Mouse (Mus musculus) kidney, adult 18-20 months (tissue): ENCODE measurements around the gene Tm9sf3.
"Not testable (repeated sequence)": the region's sequence is repeated elsewhere in the genome, so short reads cannot be mapped to it uniquely, and the experiment has no call there.

Experiments
- DNase-seq: peaks from one replicate; pipeline ENCODE4 v3.0.0; 2021

Tm9sf3 gene

GRCm38 (mm10) chr19:41263630-41264295, at the start of gene Tm9sf3:
Tm9sf3 (minus strand) TSS chr19:41263997.
- DNase-seq: peak; percentile 88

DNA sequence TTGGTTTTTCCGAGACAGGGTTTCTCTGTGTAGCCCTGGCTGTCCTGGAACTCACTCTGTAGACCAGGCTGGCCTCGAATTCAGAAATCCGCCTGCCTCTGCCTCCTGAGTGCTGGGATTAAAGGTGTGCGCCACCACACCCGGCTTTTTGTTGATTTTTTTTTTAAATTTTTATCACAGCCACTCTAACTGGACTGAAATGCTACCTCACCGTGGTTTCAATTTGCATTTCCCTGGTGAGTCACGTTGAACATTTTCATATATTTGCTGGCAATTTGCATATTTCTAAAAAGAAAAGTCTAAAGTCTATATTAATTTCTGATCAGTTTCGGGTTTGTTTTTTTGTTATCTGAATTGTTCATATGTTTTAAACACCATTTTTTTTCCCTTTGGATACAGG, 48.8 kb upstream of the Tm9sf3 start:
- DNase-seq: not testable (repeated sequence)

DNA sequence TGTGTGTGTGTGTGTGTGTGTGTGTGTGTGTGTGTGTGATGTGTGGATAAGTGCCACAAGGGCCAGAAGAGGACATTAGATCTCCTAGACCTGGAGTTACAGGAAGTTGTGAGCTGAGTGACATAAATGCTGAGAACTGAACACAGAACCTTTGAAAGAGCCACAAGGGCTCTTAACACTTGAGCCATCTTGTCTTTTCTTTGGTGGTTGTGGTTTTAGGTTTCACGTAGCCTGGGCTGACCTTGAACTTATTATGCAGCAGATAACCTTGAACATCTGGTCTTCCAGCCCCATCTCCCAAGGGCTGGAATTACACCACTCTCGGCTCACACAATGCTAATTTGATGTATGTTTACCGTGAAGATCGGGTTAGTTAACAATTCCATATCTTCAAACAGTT, 48.2 kb upstream of the Tm9sf3 start:
- no peak for DNase-seq

GRCm38 (mm10) chr19:41310971-41311703, 47.3 kb upstream of the Tm9sf3 start:
- DNase-seq: no peak

GRCm38 (mm10) chr19:41303933-41304332, 40.1 kb upstream of the Tm9sf3 start:
- DNase-seq: no peak

DNA sequence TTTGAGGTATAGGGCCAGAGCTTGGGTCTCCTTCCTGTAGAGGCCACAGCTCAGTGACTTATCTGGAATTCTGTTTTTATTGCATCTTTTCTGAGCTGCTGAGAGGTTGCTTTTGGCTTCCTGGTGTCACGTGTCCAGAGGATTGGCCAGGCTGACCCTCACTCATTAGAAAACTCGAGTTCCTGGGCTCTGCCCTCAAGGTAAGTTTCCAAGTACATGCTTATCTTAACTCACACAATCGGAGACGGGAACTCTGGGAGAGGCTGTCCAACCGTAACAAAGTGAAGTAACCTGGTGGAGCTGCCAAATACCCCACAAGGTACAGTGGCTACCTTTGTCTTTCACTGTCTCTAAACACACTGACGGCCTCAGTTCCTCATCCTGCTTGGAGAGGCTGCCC, 39.6 kb upstream of the Tm9sf3 start:
- no peak for DNase-seq

- DNase-seq: no peak
Observed at GRCm38 (mm10) chr19:41301856-41302255, 38.1 kb upstream of the Tm9sf3 start.

DNA sequence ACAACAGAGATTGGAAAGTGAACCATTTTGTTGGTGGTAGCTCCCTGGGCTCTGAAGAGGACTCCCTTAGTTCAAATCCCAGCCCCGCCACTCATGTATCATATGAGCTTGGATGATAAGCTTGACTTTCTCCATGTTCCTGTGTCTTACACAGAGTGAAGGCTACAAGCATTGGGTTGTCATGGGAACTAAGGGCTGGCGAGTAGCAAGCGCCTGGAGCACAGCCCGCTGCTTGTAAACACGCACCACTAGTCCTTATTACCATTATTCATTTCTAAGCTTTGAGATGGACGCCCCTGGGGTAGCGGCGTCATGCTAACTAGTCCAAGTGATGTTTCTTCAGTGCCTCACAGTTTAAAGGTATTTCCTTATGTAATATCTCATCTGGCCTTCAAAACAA, 35.6 kb upstream of the Tm9sf3 start:
- DNase-seq: no peak

GRCm38 (mm10) chr19:41290952-41291619, 27.3 kb upstream of the Tm9sf3 start:
- no peak for DNase-seq

GRCm38 (mm10) chr19:41288568-41288967, 24.8 kb upstream of the Tm9sf3 start:
- no peak for DNase-seq

DNA sequence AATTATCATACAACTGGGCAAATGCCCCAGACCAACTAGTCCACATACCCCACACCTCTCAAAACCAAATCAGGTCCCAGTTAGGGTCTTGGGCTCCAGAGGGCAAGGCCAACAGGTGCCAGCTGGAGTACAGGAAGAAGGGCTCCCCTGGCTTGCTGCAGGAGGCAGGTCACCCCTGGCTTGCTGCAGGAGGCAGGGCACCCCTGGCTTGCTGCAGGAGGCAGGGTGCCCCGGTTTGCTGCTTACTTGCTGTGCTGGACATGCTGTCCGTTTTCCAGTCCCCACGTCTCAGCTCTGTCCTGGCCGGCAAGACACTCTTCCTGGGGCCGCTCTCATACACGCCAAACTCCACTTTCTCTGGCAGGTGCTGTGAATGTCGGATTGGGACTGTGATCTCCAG, 23.4 kb upstream of the Tm9sf3 start:
- DNase-seq: no peak

GRCm38 (mm10) chr19:41284515-41284914, 20.7 kb upstream of the Tm9sf3 start:
- DNase-seq: no peak

DNA sequence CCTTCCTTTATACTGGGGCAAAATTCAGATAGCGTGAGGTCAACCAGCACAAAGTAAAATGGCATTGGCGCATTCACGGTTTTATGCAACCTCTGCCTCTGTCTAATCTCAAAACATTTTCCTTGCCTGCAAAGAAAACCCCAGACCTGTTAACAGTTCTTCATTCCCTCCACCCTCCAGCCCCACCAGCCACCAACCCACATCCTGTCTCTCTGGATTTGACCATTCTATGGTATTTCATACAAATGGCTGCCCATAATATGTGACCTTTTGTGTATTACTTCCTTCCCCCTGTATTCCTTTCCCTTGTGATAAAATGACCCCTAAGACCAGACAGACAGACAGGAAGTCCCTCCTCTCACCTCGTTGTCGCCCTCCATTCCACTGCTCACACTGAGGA, 18.9 kb upstream of the Tm9sf3 start:
- DNase-seq: no peak

- DNase-seq: no peak
Observed at GRCm38 (mm10) chr19:41282216-41282615, 18.4 kb upstream of the Tm9sf3 start.

- DNase-seq: no peak
Observed at GRCm38 (mm10) chr19:41279724-41280244, 16.0 kb upstream of the Tm9sf3 start.

DNA sequence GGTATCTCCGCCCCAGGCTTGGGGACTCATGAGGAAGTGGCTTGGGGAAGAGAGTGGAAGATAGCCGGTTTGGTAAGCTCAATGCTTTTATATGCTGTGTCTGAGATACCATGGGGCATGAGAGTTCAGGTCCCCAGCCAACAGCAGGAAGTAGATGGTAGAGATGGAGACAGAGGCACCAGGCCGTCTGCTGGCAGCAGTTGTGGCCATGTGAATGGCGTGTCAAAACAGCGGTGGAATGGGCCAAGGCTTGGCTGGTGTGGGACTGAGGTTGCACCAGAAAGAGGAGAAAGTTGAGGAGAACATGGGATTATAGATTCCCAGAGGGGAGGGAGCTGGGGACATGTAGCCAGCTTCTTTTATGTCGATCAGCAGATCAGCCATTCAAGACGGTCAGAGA, 14.8 kb upstream of the Tm9sf3 start:
- DNase-seq: no peak

DNA sequence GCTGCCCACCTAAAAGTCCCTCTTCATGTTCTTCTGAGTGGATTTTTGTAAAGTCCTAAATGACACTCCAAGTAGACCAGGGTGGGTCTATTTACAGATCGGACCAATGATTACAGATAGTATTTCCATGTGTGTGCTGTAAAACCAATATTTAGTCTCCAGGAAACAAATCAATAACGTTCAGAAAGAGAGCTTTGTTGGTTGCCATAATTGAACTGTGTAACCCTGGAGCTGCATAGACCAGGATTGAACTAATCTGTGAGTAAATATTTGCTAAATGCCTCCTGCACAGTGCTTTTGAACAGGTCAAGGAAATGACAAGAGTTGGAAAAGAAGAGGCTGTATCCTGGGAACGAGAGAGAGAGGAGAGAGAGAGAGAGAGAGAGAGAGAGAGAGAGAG, 11.8 kb upstream of the Tm9sf3 start:
- DNase-seq: no peak

- no peak for DNase-seq
Observed at GRCm38 (mm10) chr19:41270906-41271305, 7.1 kb upstream of the Tm9sf3 start.

GRCm38 (mm10) chr19:41270151-41270727, 6.4 kb upstream of the Tm9sf3 start:
- DNase-seq: no peak

GRCm38 (mm10) chr19:41266251-41266901, 2.6 kb upstream of the Tm9sf3 start:
- no peak for DNase-seq

DNA sequence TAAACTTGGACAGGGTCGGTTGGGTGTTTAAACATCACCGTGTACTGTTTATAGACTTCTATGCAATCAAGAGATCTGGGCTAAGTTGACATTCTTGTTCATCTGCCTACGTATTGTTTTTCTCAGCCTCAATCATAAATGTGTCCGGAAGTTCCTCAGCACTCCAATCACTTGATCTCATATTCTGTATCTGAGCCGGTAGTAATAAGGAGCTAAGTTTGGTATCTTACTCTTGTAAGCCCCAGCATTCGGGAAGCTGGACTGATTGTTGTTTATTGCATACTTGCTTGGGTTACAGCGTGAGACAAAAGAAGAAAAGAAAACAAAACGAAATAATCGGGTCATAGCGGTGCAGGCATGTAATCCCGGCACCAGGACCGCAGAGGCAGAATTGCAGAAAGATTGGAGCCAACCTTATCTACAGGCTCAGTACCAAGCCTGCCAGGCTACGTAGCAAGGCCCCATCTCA, 568 bp upstream of the Tm9sf3 start:
- DNase-seq: peak; percentile 17

DNA sequence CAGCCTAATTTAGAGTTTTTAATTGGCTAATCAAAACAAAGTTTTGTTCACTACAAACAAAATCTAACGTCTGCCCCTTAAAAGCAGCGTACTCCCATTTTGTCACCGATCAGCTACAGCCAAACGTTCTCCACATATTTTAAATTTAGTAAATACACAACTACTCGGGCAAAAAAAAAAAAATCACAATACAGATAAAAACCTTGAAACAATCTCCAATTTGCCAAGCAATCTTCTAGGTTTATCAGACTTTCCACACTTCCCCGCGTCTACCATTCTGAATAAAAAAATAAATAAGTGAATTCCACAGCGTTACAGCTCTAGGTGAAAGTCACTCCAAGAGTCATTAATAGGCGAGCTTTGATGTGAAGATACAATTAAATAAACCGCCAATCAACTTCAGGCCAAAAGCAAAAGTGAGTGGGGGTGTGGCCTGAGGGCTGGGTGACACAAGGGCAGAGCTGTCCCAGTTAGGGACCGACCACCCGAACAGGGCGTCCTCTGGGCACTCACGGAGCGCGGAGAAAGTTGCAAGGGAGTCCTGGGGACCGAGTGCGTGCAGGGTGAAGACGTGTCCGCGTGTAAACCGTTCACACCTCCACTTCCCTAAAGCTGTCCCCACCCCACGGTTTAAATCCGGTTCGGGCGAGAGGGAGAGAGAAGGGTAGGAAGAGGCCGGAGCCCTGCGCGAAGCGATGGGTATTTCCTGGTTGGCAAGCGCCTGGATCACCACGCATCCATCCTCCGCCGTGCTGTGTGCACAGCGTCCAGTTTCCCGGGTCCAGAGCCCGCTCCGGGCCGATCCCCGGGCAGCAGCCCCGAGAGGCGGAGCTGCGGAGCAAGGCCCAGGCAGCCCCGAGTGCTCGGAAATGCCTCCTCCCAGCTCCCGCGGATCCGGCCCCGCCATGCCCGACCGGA, 826 bp downstream of the Tm9sf3 start:
- peak; percentile 83 for DNase-seq
